Mouse (Mus musculus) heart, postnatal 10 days (tissue): Measurements from ENCODE around the gene Grk2. TPM values are rescaled to one million over a fixed set of nuclear protein-coding genes. Genes with fewer than 3 reads are reported as not detected.
A peak's percentile ranks its signal among the peaks of the same experiment; 100 is the strongest.

Source experiments
- DNase-seq, 2 experiments: peaks; one replicate each; pipeline ENCODE4 v3.0.0; 2021
- intact Hi-C: fragments of 180-260 bp; cut with DNase I; formaldehyde crosslinking; loops from one replicate; pipeline ENCODE4 v1.15.1; 2025
- total RNA-seq, 2 experiments: library from RNA; stranded (reverse); gene quantifications; 2 replicates each; pipeline ENCODE4 v1.2.3; 2021

Grk2 gene
- 10 to 100 TPM; 51.4 to 57.2 TPM for total RNA-seq

DNA sequence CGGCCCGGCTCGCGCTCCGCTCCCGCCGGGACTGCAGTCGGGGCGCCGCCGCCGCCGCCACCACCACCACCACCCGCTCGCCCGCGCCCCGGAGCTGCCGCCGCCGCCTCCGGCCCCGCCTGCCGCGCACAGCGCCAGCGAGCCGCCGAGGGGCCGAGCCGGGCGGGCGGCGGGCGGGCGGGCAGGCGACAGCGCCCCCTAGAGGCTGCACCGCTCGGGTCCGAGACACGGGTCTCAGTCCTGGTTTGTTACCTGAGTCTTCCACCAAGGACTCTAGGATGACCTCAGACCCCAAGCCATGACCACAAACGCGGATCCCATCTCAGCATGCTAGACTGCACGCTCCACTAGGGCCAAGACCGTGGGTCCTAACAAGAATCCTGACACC, at the start of gene Grk2:
Gene Grk2 (minus strand): TSS at position 33 of the 388 bp plus-strand sequence.
- intact Hi-C loops, result loop anchor here (1.0 to 5.0 kb wide), 3 partner anchors 23 to 99 kb away; partner anchors contain the start of gene Ankrd13d
- DNase-seq, result peak; percentile 83 to 89

DNA sequence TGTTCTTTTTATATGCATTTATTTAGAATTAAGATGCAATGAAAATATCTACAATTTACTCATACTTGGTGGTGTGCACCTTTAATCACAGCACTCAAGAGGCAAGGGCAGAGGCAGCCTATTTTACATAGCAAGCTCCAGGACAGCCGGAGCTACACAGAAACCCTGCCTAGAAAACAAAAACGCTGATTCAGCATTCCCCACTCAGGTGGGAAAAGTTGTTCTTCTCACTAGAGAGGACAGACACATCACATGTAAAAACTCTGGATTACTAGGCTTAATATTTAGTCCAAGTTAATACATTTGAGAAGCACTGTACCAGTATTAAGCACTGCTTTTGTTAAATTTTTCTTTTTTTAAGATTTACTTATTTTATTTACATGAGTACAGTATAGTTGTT, 43.4 kb upstream of the Grk2 start:
- no peak for DNase-seq
- intact Hi-C loops, result no loop called here

GRCm38 (mm10) chr19:4346479-4346878, 40.5 kb upstream of the Grk2 start:
- DNase-seq, result no peak
- intact Hi-C loops, result no loop called here

DNA sequence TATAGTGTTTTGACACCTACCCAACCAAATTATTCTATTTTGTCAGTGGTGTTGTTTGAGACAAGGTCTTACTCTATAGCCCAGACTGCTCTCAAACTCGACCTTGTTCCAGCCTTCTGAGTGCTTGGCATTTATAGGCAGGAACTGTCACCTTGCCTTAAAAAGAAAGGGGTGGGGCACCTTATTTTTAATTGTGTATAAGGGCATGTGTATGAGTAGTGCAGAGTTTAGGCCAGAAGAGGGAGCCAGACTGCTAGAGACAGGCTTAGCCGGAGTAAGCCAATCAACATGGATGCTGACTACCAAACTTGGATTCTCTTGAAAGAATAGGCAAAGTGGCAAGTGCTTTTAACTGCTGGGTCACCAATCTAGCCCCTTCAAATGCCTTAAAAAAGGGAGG, 32.1 kb upstream of the Grk2 start:
- intact Hi-C loops, result loop anchor here (2.0 to 5.0 kb wide), 3 partner anchors 59 to 104 kb away; partner anchors contain the start of gene Kdm2a
- peak; percentile 80 to 84 for DNase-seq

GRCm38 (mm10) chr19:4333791-4334190, 27.8 kb upstream of the Grk2 start:
- intact Hi-C loops, result no loop called here
- DNase-seq, result peak; percentile 97 to 98

DNA sequence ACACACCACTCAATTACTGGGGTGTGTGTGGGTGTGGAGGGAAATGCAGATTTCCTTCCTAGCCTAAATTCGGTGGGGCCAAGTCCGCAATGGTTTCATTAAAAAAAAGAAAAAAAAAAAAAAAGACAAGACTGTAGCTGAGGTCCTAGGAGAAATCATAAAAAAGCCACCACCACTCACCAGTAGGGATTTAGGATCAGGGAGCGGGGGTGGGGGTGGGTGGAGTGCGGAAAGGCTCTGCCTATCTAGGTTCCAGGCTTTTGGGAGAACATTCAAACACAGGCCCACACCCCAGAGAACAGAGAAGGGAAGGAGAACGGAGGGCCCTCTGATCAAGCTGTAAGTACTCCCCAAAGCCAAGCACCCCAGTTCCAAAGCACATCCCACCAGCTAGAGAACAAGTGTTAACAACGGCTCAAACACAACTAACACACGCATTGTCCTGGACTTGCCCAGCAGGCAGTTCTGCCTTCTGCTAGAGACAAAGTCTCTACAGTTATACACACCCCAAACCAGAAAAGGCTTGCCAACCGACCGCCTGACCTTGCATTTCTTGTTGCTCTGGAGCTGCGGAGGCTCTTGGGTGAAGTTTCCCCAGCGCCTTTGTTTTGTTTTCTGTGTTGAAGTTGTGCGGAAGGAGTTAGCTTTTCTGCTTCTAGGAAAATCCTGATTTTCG, 27.2 kb upstream of the Grk2 start:
- no peak for DNase-seq
- intact Hi-C loops, result no loop called here

DNA sequence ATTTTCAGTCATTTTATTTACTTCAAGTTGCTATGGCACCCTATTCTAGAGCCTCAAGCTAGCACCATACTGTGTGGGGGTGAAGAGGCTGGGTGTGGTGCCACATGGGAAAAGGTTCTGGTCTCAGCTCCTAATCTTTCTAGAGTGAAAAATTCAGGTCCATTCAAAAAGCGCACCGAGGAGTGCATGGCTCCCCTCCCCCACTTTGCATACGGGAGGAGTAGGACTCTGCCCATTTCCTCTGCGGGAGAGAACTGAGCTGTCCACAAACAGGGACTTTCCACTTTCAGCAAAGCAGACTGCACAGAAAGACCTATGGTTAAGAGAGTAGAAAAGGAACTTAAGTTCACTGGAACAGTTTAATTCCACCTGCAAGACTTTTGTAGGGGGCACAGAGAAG, 26.6 kb upstream of the Grk2 start:
- intact Hi-C loops, result no loop called here

GRCm38 (mm10) chr19:4331273-4331672, 25.3 kb upstream of the Grk2 start:
- intact Hi-C loops, result no loop called here
- no peak for DNase-seq

More for the DNA sequence above, 26.6 kb upstream of the Grk2 start:
- peak; percentile 63 to 65 for DNase-seq

- intact Hi-C loops, result no loop called here
- DNase-seq, result no peak
Observed at GRCm38 (mm10) chr19:4330603-4331002, 24.6 kb upstream of the Grk2 start.

DNA sequence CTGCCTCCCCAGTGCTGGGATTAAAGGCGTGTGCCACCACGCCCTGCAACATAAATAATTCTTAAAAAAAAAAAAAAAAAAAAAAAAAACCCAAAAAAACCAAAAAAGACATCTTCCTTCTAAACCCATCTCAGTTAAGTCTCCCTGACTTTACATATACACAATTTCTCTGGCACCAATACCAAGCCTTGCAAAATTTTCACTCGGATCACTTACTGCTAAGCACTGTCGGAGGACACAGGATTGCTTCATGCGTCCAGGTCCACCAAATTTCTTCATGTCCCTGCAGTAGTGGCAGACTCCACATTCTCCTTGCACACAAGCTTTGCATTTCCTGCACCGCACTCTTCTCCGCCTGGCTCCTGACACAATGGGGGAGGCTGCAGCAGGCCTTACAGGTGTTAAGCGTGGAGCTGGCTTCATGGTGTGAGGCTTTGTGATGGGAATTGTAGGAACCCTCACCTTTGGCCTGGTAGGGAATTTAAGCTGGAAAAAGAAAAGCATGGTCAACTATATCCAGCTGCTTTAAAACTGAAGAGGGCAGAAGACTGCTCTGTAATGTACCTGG, 22.8 kb upstream of the Grk2 start:
- intact Hi-C loops, result no loop called here
- no peak for DNase-seq

DNA sequence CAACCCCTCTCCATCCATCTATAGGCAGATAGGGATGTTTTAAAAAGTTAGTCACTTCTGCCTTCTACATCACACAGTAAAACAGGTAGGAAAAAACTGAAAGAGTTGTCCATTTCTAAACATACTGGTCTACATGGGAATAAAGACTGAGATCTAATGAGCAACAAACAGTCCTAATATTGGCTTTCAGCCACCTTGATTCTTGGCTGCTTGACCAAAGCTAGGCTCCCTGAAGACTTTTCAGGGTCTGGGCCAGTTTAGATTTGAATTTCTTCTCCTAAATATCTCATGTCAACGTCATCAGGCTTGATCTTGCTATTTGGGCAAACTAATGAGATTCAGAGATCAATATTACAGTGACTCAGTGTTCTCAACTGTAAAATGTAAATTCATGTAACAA, 20.9 kb upstream of the Grk2 start:
- intact Hi-C loops, result no loop called here
- DNase-seq, result peak; percentile 27 to 40

- intact Hi-C loops, result no loop called here
- DNase-seq, result no peak
Observed at GRCm38 (mm10) chr19:4326106-4326505, 20.1 kb upstream of the Grk2 start.

DNA sequence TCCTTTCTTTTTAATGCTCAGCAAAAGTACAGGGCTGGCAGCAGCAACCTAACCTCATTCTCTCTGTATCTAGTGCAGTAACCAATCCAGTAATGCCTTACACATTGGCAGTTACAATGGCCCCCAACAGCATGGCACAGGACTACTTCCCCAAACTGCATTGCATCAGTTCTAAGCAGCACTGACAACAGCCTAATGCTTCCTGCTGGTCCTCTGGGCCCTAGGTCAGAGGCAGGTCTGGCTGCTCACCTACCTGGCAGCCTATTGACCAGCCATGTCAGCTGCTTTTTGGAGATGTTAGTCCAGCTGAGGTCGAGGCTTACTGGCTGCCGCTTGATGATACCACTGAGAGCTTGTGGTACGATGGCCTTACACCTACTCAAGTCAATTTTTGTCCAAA, 16.1 kb upstream of the Grk2 start:
- DNase-seq, result no peak
- intact Hi-C loops, result no loop called here

- no peak for DNase-seq
- intact Hi-C loops, result no loop called here
Observed at GRCm38 (mm10) chr19:4321622-4322021, 15.6 kb upstream of the Grk2 start.

- no peak for DNase-seq
- intact Hi-C loops, result no loop called here
Observed at GRCm38 (mm10) chr19:4319272-4319671, 13.2 kb upstream of the Grk2 start.

- intact Hi-C loops, result no loop called here
- DNase-seq, result no peak
Observed at GRCm38 (mm10) chr19:4317181-4317580, 11.2 kb upstream of the Grk2 start.

DNA sequence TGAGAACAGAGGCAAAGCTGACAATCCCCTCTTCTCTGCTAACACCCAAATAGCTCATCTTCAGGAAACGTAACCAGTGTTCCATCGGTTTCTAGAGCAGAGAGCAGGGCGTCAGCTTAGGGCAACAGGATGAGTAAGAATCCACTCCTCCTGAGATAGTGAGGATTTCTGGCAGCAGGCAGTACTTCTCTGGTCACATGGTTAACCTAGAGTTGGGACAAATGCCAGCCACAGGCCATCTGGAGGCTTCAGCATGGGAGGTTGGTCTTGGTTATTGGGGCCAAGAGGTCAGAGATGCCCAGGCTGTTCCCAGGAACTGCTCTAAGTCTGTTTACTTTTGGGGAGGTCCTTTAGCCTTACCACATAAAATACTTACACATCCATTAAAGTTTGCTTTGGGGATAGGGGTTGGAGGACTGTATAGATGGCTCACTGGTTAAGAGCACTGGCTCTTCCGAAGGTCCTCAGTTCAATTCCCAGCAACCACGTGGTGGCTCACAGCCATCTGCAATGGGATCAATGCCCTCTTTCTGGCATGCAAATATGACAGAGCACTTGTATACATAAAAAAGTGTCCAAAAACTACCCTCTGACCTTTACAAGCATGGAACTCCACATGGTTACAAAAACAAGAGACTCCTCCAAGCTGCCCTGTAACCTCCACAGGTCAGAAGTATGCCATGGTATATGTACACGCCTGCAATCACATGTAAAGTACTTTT, 9.4 kb upstream of the Grk2 start:
- peak; percentile 67 to 71 for DNase-seq
- intact Hi-C loops, result no loop called here

- DNase-seq, result peak; percentile 74 to 77
- intact Hi-C loops, result loop anchor here (1.0 to 5.0 kb wide), 2 partner anchors 52 to 102 kb away; no protein-coding TSS in a partner anchor
Observed at GRCm38 (mm10) chr19:4309776-4310185, 3.8 kb upstream of the Grk2 start.

DNA sequence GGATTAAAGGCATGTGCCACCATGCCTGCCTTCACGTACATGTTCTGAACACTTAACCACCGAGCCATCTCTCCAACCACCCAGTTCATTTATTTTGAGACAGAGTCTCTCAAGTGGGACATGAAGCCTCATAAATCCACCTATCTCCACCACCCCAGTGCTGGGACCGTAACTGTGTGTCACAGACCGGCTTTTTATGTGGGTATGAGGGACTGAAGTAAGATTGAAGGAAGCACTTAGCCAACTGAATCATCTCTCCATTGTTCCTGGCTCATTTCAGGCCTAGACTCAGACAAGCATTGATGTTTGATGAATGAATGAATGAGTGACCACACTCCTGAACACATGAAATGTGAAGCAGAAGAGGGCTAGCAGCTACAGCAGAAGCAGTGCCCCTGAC, 3.3 kb upstream of the Grk2 start:
- no peak for DNase-seq
- intact Hi-C loops, result loop anchor here (5.0 kb wide), 1 partner anchor 102 kb away; no protein-coding TSS in a partner anchor

DNA sequence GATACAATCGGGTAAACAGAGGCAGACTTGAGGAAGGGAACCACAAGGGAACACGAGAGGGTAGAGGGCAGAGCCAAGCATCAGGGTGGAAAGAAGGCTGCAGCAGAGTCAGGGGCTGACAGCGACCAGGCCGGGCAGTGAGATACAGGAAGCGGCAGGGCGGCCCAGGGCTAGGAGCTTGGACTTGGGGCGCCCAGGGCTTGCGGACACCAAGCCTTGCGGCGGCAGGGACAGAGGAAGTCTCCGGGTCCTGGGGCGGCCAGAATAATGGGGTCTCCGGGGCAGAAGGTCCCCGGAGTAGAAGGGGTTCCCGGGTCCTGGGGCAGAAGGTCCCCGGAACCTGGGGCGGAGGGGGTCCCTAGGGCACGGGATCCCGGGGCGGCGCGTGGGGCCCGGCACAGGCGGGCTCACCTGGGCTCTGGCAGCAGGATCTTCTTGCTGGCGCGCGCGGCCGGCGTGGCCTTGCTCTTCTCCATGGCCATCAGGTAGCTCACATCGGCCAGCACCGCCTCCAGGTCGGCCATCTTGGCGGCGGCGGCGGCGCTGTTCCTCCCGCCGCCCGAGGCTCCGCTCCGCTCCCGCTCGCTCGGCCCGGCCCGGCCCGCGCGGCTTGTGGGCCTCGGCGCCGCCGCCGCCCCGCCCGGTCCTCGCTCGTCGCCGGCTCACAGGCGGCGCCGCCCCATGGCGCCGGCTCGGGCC, 382 bp downstream of the Grk2 start:
- peak; percentile 55 to 59 for DNase-seq

GRCm38 (mm10) chr19:4304871-4305321, 1.1 kb downstream of the Grk2 start:
- DNase-seq, result no peak
- intact Hi-C loops, result loop anchor here (5.0 kb wide), 1 partner anchor 98 kb away; no protein-coding TSS in a partner anchor

More for the DNA sequence above, 382 bp downstream of the Grk2 start:
- intact Hi-C loops, result loop anchor here (1.0 to 5.0 kb wide), 3 partner anchors 23 to 98 kb away; partner anchors contain the start of gene Ankrd13d
